Mouse (Mus musculus): Measurements from ENCODE around the gene Bbs9. TPM values are rescaled to one million over a fixed set of nuclear protein-coding genes. Genes with fewer than 3 reads are reported as not detected.

Gene Bbs9
- total and polyA plus RNA-seq, 3 experiments = 6.3 to 12.4 (median 11.9) TPM

DNA sequence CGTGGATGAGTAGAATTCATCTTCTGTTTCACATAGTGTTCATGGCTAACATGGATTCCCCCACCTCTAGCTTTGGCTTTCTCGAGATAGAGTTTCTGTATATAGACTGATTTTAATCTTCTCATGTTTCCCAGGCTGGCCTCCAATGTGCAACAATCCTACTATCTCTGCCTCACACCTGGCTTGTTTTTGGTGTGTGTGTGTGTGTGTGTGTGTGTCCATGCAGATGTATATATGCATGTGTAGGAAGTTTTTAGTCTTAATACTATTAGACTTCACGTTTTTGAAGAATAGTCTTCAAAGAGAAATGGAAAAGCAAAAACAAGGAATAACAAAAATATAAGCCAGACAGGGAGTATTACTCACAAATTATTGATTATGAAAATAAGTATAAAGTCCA is 296.3 kb downstream of the Bbs9 start:
- DNase-seq = no peak
- 91% methylated on average over 3 of the region's 3 CpGs for WGBS
- H3K79me2 ChIP-seq (replicated peaks; ENCODE audit: control insufficient read depth, insufficient read depth, low read length) = no peaks in the 10 kb centered on the region
- TF ChIP-seq POLR2A (IDR thresholded peaks at IDR 0.05; ENCODE audit: insufficient read depth, low read depth, low read length) (no peak), CTCF (IDR thresholded peaks at IDR 0.05) (no peak), EP300 (IDR thresholded peaks at IDR 0.05; ENCODE audit: insufficient read depth, low read depth, low read length) (no peak)
- intact Hi-C loops (cut with DNase I) = no loop called here
- no peak overlapping the region for H3K4me3 ChIP-seq
- no peak overlapping the region for H3K9ac ChIP-seq (ENCODE audit: low read depth, low read length)
- H3K27ac ChIP-seq = no peak overlapping the region
- H3K27me3 ChIP-seq (ENCODE audit: control insufficient read depth, insufficient read depth, low read length) = no peaks in the 10 kb centered on the region
- no peaks in the 10 kb centered on the region for H3K36me3 ChIP-seq (ENCODE audit: control insufficient read depth, insufficient read depth, low read length)
- no peaks in the 10 kb centered on the region; the same call in 1 of the 2 replicates for H3K4me1 ChIP-seq (ENCODE audit: control insufficient read depth, insufficient read depth, low read length)

DNA sequence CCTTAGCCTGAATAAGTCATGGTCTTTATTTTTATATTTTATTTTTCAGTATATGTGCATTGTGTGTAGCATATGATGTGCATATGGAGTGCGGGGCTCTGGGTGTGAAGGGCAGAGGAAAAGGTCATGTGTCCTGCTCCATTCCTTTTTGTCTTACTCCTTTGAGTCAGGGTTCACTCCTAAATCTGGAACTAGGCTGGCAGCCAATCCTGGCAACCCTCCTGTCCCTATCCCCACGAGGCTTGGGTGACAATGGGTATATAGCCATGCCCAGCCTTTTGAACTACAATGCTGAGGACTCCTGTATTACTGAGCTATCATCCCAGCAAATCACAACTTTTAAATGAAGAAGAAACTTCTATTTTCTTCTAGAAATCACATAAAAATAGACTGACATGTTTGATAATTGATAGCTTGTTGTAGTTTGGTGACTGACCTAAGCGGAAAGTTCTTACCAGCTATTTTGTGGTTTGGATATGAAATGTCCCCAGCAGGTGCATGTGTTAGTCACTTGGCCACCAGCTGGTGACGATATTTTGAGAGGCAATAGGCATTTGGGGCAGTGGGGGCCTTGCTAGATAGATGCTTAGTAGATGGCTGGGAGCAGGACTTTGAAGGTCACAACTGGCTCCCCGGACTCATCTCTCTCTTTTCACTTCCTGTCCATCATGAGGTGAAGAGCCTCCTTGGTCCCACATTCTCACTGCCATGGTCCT is 300.9 kb downstream of the Bbs9 start:
- 69% methylated on average over 5 of the region's 5 CpGs for WGBS
- intact Hi-C loops (cut with DNase I) = no loop called here
- Histone ChIP-seq H3K79me2 (replicated peaks; ENCODE audit: control insufficient read depth, insufficient read depth, low read length) (no peaks in the 10 kb centered on the region), H3K27me3 (ENCODE audit: control insufficient read depth, insufficient read depth, low read length) (no peaks in the 10 kb centered on the region), H3K27ac (no peak overlapping the region), H3K4me1 (ENCODE audit: control insufficient read depth, insufficient read depth, low read length) (no peaks in the 10 kb centered on the region), H3K36me3 (ENCODE audit: control insufficient read depth, insufficient read depth, low read length) (0 out of 2 replicates have a peak, but pooled peaks cover 2% of the 10 kb centered on the region), H3K4me3 (no peak overlapping the region), H3K9ac (ENCODE audit: low read depth, low read length) (no peak overlapping the region)
- DNase-seq = peak in 1 of 2 experiments; percentile 45
- TF ChIP-seq POLR2A (IDR thresholded peaks at IDR 0.05; ENCODE audit: insufficient read depth, low read depth, low read length) = no peak
- no peak for TF ChIP-seq EP300 (IDR thresholded peaks at IDR 0.05; ENCODE audit: insufficient read depth, low read depth, low read length)
- TF ChIP-seq CTCF (IDR thresholded peaks at IDR 0.05) = no peak

DNA sequence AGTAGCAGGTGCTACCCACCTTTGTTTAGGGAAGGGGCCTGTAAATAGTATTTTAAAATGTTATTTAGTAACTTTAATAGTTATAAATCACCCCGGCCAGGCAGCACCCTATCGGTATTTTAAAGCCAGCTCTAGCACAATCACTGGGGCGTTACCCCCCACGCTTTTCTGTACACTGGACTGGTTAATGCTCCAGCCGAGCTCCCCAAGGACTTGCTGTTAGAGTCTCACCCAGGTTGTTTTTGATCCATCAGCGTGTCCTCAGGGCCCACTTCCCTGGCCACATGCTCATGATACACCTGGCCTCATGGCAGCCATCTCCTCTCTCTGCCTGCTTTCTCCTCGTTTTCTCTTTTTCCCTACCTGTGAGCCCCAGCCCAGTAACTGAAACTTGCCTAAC is 301.9 kb downstream of the Bbs9 start:
- Histone ChIP-seq H3K36me3 (ENCODE audit: control insufficient read depth, insufficient read depth, low read length) (0 out of 2 replicates have a peak, but pooled peaks cover 2% of the 10 kb centered on the region), H3K4me3 (no peak overlapping the region), H3K4me1 (ENCODE audit: control insufficient read depth, insufficient read depth, low read length) (no peaks in the 10 kb centered on the region), H3K9ac (ENCODE audit: low read depth, low read length) (no peak overlapping the region), H3K27ac (no peak overlapping the region), H3K27me3 (ENCODE audit: control insufficient read depth, insufficient read depth, low read length) (no peaks in the 10 kb centered on the region), H3K79me2 (replicated peaks; ENCODE audit: control insufficient read depth, insufficient read depth, low read length) (no peaks in the 10 kb centered on the region)
- TF ChIP-seq EP300 (IDR thresholded peaks at IDR 0.05; ENCODE audit: insufficient read depth, low read depth, low read length) (no peak), CTCF (IDR thresholded peaks at IDR 0.05) (no peak), POLR2A (IDR thresholded peaks at IDR 0.05; ENCODE audit: insufficient read depth, low read depth, low read length) (no peak)
- DNase-seq = no peak
- intact Hi-C loops (cut with DNase I) = no loop called here
- 95% methylated on average over 7 of the region's 7 CpGs for WGBS

DNA sequence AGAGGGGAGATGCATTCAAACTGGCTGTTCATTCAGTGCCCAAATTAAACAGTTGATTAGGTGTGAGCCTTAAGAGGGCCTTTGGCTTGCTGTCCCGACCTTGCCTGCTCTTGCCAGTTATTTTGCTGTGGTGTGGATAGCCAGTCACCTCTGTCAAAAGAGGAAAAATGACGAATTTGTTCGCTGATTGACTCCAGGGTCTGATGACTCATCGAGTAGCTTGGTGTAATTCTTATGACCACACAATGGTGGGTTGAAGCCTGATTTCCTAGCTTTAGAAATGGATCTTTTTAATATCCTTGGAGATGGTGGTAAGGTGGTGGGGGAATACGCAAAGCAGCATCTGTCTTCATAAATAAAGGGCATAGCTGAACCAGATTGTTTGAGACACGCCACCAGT is 304.1 kb downstream of the Bbs9 start:
- no peaks in the 10 kb centered on the region for H3K27me3 ChIP-seq (ENCODE audit: control insufficient read depth, insufficient read depth, low read length)
- H3K27ac ChIP-seq = no peak overlapping the region
- intact Hi-C loops (cut with DNase I) = no loop called here
- 72% methylated on average over 6 of the region's 6 CpGs for WGBS
- TF ChIP-seq POLR2A (IDR thresholded peaks at IDR 0.05; ENCODE audit: insufficient read depth, low read depth, low read length) (no peak), EP300 (IDR thresholded peaks at IDR 0.05; ENCODE audit: insufficient read depth, low read depth, low read length) (no peak), CTCF (IDR thresholded peaks at IDR 0.05) (no peak)
- no peaks in the 10 kb centered on the region for H3K4me1 ChIP-seq (ENCODE audit: control insufficient read depth, insufficient read depth, low read length)
- H3K79me2 ChIP-seq (replicated peaks; ENCODE audit: control insufficient read depth, insufficient read depth, low read length) = no peaks in the 10 kb centered on the region
- H3K36me3 ChIP-seq (ENCODE audit: control insufficient read depth, insufficient read depth, low read length) = 0 out of 2 replicates have a peak, but pooled peaks cover 2% of the 10 kb centered on the region
- H3K9ac ChIP-seq (ENCODE audit: low read depth, low read length) = no peak overlapping the region
- H3K4me3 ChIP-seq = no peak overlapping the region
- DNase-seq = no peak

DNA sequence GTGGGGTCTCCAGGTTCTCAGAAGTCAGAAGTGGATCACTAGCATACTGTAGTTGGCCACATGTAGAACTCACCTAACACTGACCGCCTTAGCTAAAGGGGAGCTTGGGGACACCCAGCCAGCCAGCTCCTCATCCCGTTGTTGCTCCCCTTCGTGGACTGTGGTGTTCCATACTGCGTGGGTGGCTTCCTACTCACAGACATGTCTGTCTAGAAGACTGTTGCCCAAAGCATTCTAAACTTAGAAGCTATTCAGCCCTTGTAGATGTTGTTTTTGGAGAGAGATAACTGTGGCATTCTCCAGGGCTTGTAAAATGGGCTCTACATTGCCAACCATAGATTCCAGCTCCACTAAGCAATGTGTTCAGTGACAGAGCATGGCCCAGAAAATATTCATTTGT is 310.5 kb downstream of the Bbs9 start:
- no peak for DNase-seq
- Histone ChIP-seq H3K4me3 (no peak overlapping the region), H3K4me1 (ENCODE audit: control insufficient read depth, insufficient read depth, low read length) (peaks cover 6% of the 10 kb centered on the region), H3K79me2 (replicated peaks; ENCODE audit: control insufficient read depth, insufficient read depth, low read length) (no peaks in the 10 kb centered on the region), H3K27ac (no peak overlapping the region), H3K27me3 (ENCODE audit: control insufficient read depth, insufficient read depth, low read length) (no peaks in the 10 kb centered on the region), H3K36me3 (ENCODE audit: control insufficient read depth, insufficient read depth, low read length) (no peaks in the 10 kb centered on the region), H3K9ac (ENCODE audit: low read depth, low read length) (no peak overlapping the region)
- 55% methylated on average over 4 of the region's 4 CpGs for WGBS
- no peak for TF ChIP-seq POLR2A (IDR thresholded peaks at IDR 0.05; ENCODE audit: insufficient read depth, low read depth, low read length)
- TF ChIP-seq EP300 (IDR thresholded peaks at IDR 0.05; ENCODE audit: insufficient read depth, low read depth, low read length) = no peak
- no peak for TF ChIP-seq CTCF (IDR thresholded peaks at IDR 0.05)
- intact Hi-C loops (cut with DNase I) = no loop called here

DNA sequence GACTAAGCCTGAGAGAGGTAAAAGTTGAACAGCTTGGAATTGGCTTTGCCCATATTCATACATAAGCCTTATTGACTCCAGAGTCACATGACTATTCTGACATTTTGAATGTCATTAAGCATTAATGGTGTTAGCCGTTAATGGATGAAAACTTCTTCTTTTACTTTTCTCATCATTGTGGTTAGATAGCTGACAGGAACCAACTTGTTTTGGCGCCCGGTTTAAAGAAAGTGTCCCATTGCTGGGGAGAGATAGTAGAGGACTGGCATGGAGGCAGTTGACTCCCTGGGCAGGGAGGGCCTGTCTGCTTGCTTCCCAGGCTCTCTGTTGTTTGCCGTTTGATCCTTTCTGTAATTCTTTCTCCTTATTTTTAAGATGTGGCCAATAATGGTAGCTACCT is 312.9 kb downstream of the Bbs9 start:
- intact Hi-C loops (cut with DNase I) = no loop called here

More for the DNA sequence above, 312.9 kb downstream of the Bbs9 start:
- Histone ChIP-seq H3K4me3 (no peak overlapping the region), H3K79me2 (replicated peaks; ENCODE audit: control insufficient read depth, insufficient read depth, low read length) (no peaks in the 10 kb centered on the region), H3K27ac (no peak overlapping the region), H3K9ac (ENCODE audit: low read depth, low read length) (no peak overlapping the region), H3K36me3 (ENCODE audit: control insufficient read depth, insufficient read depth, low read length) (peaks cover 2% of the 10 kb centered on the region; the same call in 1 of the 2 replicates), H3K4me1 (ENCODE audit: control insufficient read depth, insufficient read depth, low read length) (peaks cover 6% of the 10 kb centered on the region), H3K27me3 (ENCODE audit: control insufficient read depth, insufficient read depth, low read length) (no peaks in the 10 kb centered on the region)
- no peak for DNase-seq
- 99% methylated on average over 4 of the region's 4 CpGs for WGBS
- TF ChIP-seq CTCF (IDR thresholded peaks at IDR 0.05) = no peak

Measured in heart, adult 2 months (tissue).